Mouse (Mus musculus): Measurements from ENCODE around the gene Auts2.

DNA sequence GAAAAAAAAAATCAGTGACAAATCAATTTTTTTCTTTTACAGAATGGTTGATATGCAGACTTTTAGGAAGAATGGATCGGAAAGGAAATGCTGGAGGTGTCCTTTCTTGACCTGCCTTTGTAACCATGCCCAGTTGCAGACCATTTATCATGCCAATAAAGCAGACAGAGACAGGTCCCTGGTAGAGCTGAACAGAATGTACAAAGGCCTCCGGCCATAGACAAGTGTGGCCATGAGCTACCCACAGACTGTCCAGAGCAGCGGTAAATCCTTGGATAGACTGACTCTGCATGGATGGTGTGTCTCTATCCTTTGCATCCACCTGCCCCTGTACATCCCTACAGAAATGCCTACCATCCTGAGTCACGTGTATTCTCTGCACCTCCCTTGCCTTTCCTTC is 100.2 kb downstream of the Auts2 start:
- TF ChIP-seq ETS1 (conservative IDR thresholded peaks at IDR 0.05; ENCODE audit: low read depth, low read length) (no peak), CTCF (conservative IDR thresholded peaks at IDR 0.05 in 1 of 2, IDR thresholded peaks at IDR 0.05 in 1 of 2; ENCODE audit: low read depth in 2 of 2, low read length in 2 of 2) (no peak), USF2 (conservative IDR thresholded peaks at IDR 0.05; ENCODE audit: low read depth, low read length) (no peak), IRF4 (IDR thresholded peaks at IDR 0.05; ENCODE audit: low read depth, low read length) (no peak), EP300 (IDR thresholded peaks at IDR 0.05; ENCODE audit: low read length) (no peak), HCFC1 (IDR thresholded peaks at IDR 0.05; ENCODE audit: low read depth, low read length) (no peak), ZKSCAN1 (IDR thresholded peaks at IDR 0.05; ENCODE audit: borderline replicate concordance, low read depth, low read length) (no peak), POLR2A (IDR thresholded peaks at IDR 0.05; ENCODE audit: low read depth, low read length) (no peak), POLR2AphosphoS2 (IDR thresholded peaks at IDR 0.05; ENCODE audit: low read depth, low read length) (no peak), ZNF384 (IDR thresholded peaks at IDR 0.05; ENCODE audit: low read depth, low read length) (no peak), TCF12 (IDR thresholded peaks at IDR 0.05; ENCODE audit: low read depth, low read length) (no peak), RCOR1 (conservative IDR thresholded peaks at IDR 0.05; ENCODE audit: low read depth, low read length) (no peak)

Measured in CH12.LX (cell line).